In genomic region chr10:88008679-88009078, GRCm38 (mm10) we compare ENCODE assay signal across 25 mouse cellular contexts.
A peak's percentile ranks its signal among the peaks of the same experiment; 100 is the strongest.
DNase-seq lines count a peak whose midpoint lies in the region; ATAC-seq and TF ChIP-seq lines count a peak whose summit lies in the region.
"Had no signal": no experiment of that assay in that cellular context is flagged by ENCODE, and none has a peak within 500 bp of the region (broad histone marks: within the 10 kb centered on the region; RNA-seq: fewer than 3 reads in every experiment).

No protein-coding gene starts in this region.

- H3K79me2 ChIP-seq in C2C12 (ENCODE audit: control insufficient read depth, insufficient read depth), result no peaks in the 10 kb centered on the region

- no peak for TF ChIP-seq CTCF in C2C12 (IDR thresholded peaks at IDR 0.05; ENCODE audit: control insufficient read depth, insufficient read depth, insufficient read length)

- H3K27me3 ChIP-seq in C2C12 (ENCODE audit: control insufficient read depth, insufficient read depth, insufficient read length), result no peaks in the 10 kb centered on the region
- H3K27me3 ChIP-seq in kidney, embryonic 15.5 days, result no peaks in the 10 kb centered on the region
- H3K27me3 ChIP-seq: embryonic facial prominence, embryonic 13.5 days; forebrain, embryonic 15.5 days; liver, embryonic 12.5 days had no signal

- no peaks in the 10 kb centered on the region for H3K9me3 ChIP-seq in kidney, embryonic 15.5 days (replicated peaks)
- H3K9me3 ChIP-seq: embryonic facial prominence, embryonic 13.5 days; forebrain, embryonic 10.5 days; forebrain, embryonic 15.5 days; G1E; liver, embryonic 12.5 days had no signal

- no peak overlapping the region for H3ac ChIP-seq in C2C12 (ENCODE audit: control insufficient read depth, insufficient read length, low read depth)

- H3K36me3 ChIP-seq in C2C12 (ENCODE audit: control insufficient read depth, insufficient read depth), result no peaks in the 10 kb centered on the region
- H3K36me3 ChIP-seq in kidney, embryonic 15.5 days, result no peaks in the 10 kb centered on the region
- H3K36me3 ChIP-seq: embryonic facial prominence, embryonic 13.5 days; forebrain, embryonic 10.5 days; forebrain, embryonic 15.5 days; G1E; liver, embryonic 12.5 days had no signal

- H3K4me1 ChIP-seq in kidney, embryonic 15.5 days, result no peaks in the 10 kb centered on the region
- H3K4me1 ChIP-seq: embryonic facial prominence, embryonic 13.5 days; forebrain, embryonic 10.5 days; forebrain, embryonic 15.5 days; liver, embryonic 12.5 days had no signal

- no peak overlapping the region for H3K9ac ChIP-seq in kidney, embryonic 15.5 days
- H3K9ac ChIP-seq: embryonic facial prominence, embryonic 13.5 days; forebrain, embryonic 15.5 days; liver, embryonic 12.5 days; liver, postnatal 0 days had no signal

- WGBS in kidney, embryonic 15.5 days, result 92% methylated on average over 7 of the region's 7 CpGs

- H3K79me3 ChIP-seq in C2C12 (ENCODE audit: low read depth), result no peaks in the 10 kb centered on the region

- H3K27ac ChIP-seq in kidney, embryonic 15.5 days, result no peak overlapping the region
- H3K27ac ChIP-seq: embryonic facial prominence, embryonic 13.5 days; forebrain, embryonic 10.5 days; forebrain, embryonic 15.5 days; liver, embryonic 12.5 days; stomach, postnatal 0 days had no signal

- no peak overlapping the region for H3K4me3 ChIP-seq in C2C12 (ENCODE audit: insufficient read depth, poor library complexity, severe bottlenecking)
- H3K4me3 ChIP-seq in kidney, embryonic 15.5 days (replicated peaks), result no peak overlapping the region
- H3K4me3 ChIP-seq: embryonic facial prominence, embryonic 13.5 days; forebrain, embryonic 10.5 days; forebrain, embryonic 15.5 days; liver, embryonic 12.5 days had no signal

- no peak for DNase-seq in frontal cortex, postnatal 10 days (ENCODE audit: low spot score in 2 of 2)
- DNase-seq in 3134 (ENCODE audit: extremely low read depth, insufficient read length, low spot score), result peak; percentile 51
- peak; percentile 29 for DNase-seq in adrenal gland, postnatal 14 days
- DNase-seq in cerebellum, adult 11-12 months, result no peak
- no peak for DNase-seq in kidney, postnatal 25 days
- DNase-seq: cerebellum, postnatal 10 days; heart, postnatal 14 days; kidney, adult 18-20 months; layer of hippocampus, postnatal 36 days; left cerebral cortex, postnatal 4 days; liver, postnatal 0 days; lung, postnatal 36 days; retina, postnatal 1 day; thymus, postnatal 4 days had no signal

- peak; percentile 79 for ATAC-seq in frontal cortex, adult (ENCODE audit: low TSS enrichment)
- ATAC-seq in kidney, embryonic 15.5 days (replicated peaks; ENCODE audit: low FRiP score), result no peak
- ATAC-seq: forebrain, embryonic 15.5 days; hindbrain, embryonic 16.5 days; liver, embryonic 12.5 days; liver, postnatal 0 days had no signal

- H3K4me2 ChIP-seq in kidney, embryonic 15.5 days, result no peak overlapping the region
- H3K4me2 ChIP-seq: embryonic facial prominence, embryonic 13.5 days; forebrain, embryonic 15.5 days; liver, embryonic 12.5 days; midbrain, embryonic 11.5 days had no signal

TF ChIP-seq in C2C12, 6 proteins besides CTCF, POLR2A, EP300 and RAD21:
- TF ChIP-seq MYOG (IDR thresholded peaks at IDR 0.05; ENCODE audit: control insufficient read depth, extremely low read depth, insufficient read length), result no peak
- no peak for TF ChIP-seq MAX (IDR thresholded peaks at IDR 0.05)
- peak; percentile 62 for TF ChIP-seq FOSL1 (IDR thresholded peaks at IDR 0.05; ENCODE audit: insufficient read depth, low read length, poor library complexity, severe bottlenecking)
- TF ChIP-seq CEBPB (IDR thresholded peaks at IDR 0.05; ENCODE audit: low read depth), result no peak
- TF ChIP-seq MYOD1 (IDR thresholded peaks at IDR 0.05; ENCODE audit: control insufficient read depth, insufficient read length, low read depth), result no peak

Comparison
In these comparisons a context has a peak if more than half of its experiments do, and no peak if none do; other contexts are left out.
1. DNase-seq: peak in 3134 (single experiment) and adrenal gland, postnatal 14 days (single experiment); none in frontal cortex, postnatal 10 days (0 of 2), cerebellum, adult 11-12 months (single experiment) and kidney, postnatal 25 days (0 of 2).